Comparison of ENCODE assay signal across 8 mouse cellular contexts in genomic region chr19:45036867-45037266, GRCm38 (mm10). TPM values are rescaled to one million over a fixed set of nuclear protein-coding genes. Genes with fewer than 3 reads are reported as not detected.
DNase-seq lines count a peak whose midpoint lies in the region; ATAC-seq and TF ChIP-seq lines count a peak whose summit lies in the region.

No protein-coding gene starts in this region.

- ATAC-seq in hindbrain, embryonic 12.5 days (ENCODE audit: low FRiP score), result no peak
- peak; percentile 52 for ATAC-seq in lung, postnatal 0 days
- no peak for ATAC-seq in intestine, embryonic 15.5 days

- no peaks in the 10 kb centered on the region for H3K9me3 ChIP-seq in hindbrain, embryonic 10.5 days
- no peaks in the 10 kb centered on the region for H3K9me3 ChIP-seq in hindbrain, embryonic 12.5 days (replicated peaks)
- H3K9me3 ChIP-seq in lung, postnatal 0 days (ENCODE audit: low read length), result no peaks in the 10 kb centered on the region
- no peaks in the 10 kb centered on the region for H3K9me3 ChIP-seq in intestine, embryonic 15.5 days

- no peak for TF ChIP-seq EP300 in lung, postnatal 0 days (IDR thresholded peaks at IDR 0.05)

- no peak overlapping the region for H3K9ac ChIP-seq in hindbrain, embryonic 12.5 days
- H3K9ac ChIP-seq in lung, postnatal 0 days (replicated peaks; ENCODE audit: low read depth), result no peak overlapping the region
- H3K9ac ChIP-seq in intestine, embryonic 15.5 days, result no peak overlapping the region

- WGBS in hindbrain, embryonic 10.5 days, result 29% methylated on average over 16 of the region's 16 CpGs
- WGBS in hindbrain, embryonic 12.5 days, result 32% methylated on average over 14 of the region's 16 CpGs
- WGBS in lung, postnatal 0 days, result 37% methylated on average over 15 of the region's 16 CpGs
- 32% methylated on average over 16 of the region's 16 CpGs for WGBS in intestine, embryonic 15.5 days

- H3K36me3 ChIP-seq in hindbrain, embryonic 10.5 days, result no peaks in the 10 kb centered on the region
- no peaks in the 10 kb centered on the region for H3K36me3 ChIP-seq in hindbrain, embryonic 12.5 days
- no peaks in the 10 kb centered on the region for H3K36me3 ChIP-seq in lung, postnatal 0 days (ENCODE audit: insufficient read depth, low read length)
- H3K36me3 ChIP-seq in intestine, embryonic 15.5 days, result no peaks in the 10 kb centered on the region

- no peak overlapping the region for H3K4me3 ChIP-seq in hindbrain, embryonic 10.5 days
- H3K4me3 ChIP-seq in hindbrain, embryonic 12.5 days, result no peak overlapping the region
- no peak overlapping the region for H3K4me3 ChIP-seq in lung, postnatal 0 days (ENCODE audit: low read depth, low read length)
- H3K4me3 ChIP-seq in intestine, embryonic 15.5 days (replicated peaks), result no peak overlapping the region

- H3K4me2 ChIP-seq in hindbrain, embryonic 12.5 days (replicated peaks), result no peak overlapping the region
- H3K4me2 ChIP-seq in lung, postnatal 0 days (replicated peaks; ENCODE audit: low read depth, low read length), result no peak overlapping the region
- no peak overlapping the region for H3K4me2 ChIP-seq in intestine, embryonic 15.5 days (replicated peaks)

- peak; percentile 87 for TF ChIP-seq CTCF in lung, postnatal 0 days (IDR thresholded peaks at IDR 0.05)

- peak overlapping the region; percentile 54; the same call in 1 of the 2 replicates for H3K27ac ChIP-seq in hindbrain, embryonic 10.5 days
- H3K27ac ChIP-seq in hindbrain, embryonic 12.5 days, result no peak overlapping the region
- H3K27ac ChIP-seq in lung, postnatal 0 days (ENCODE audit: low read length), result no peak overlapping the region
- H3K27ac ChIP-seq in intestine, embryonic 15.5 days, result no peak overlapping the region

- H3K27me3 ChIP-seq in hindbrain, embryonic 10.5 days (ENCODE audit: insufficient read depth, poor library complexity, severe bottlenecking), result peaks cover 64% of the 10 kb centered on the region
- peaks cover 31% of the 10 kb centered on the region for H3K27me3 ChIP-seq in hindbrain, embryonic 12.5 days
- H3K27me3 ChIP-seq in lung, postnatal 0 days (replicated peaks; ENCODE audit: insufficient read depth, low read length), result no peaks in the 10 kb centered on the region
- H3K27me3 ChIP-seq in intestine, embryonic 15.5 days (replicated peaks), result peaks cover 8% of the 10 kb centered on the region

- peak; percentile 70 for DNase-seq in hindbrain, embryonic 10.5 days (ENCODE audit: low spot score)
- peak; percentile 67 for DNase-seq in B cell, adult 2 months
- DNase-seq in adrenal gland, postnatal 10 days, result peak; percentile 85
- DNase-seq in gastrocnemius, postnatal 25 days, result peak; percentile 66
- DNase-seq in lung, postnatal 0 days (ENCODE audit: low spot score), result peak; percentile 46
- peak; percentile 86 for DNase-seq in thymus, postnatal 4 days

- H3K4me1 ChIP-seq in hindbrain, embryonic 10.5 days (replicated peaks), result peaks cover 45% of the 10 kb centered on the region
- peaks cover 11% of the 10 kb centered on the region for H3K4me1 ChIP-seq in hindbrain, embryonic 12.5 days
- no peaks in the 10 kb centered on the region for H3K4me1 ChIP-seq in lung, postnatal 0 days (ENCODE audit: insufficient read depth, low read depth, low read length)
- H3K4me1 ChIP-seq in intestine, embryonic 15.5 days (replicated peaks), result peaks cover 12% of the 10 kb centered on the region

RNA-seq across cellular contexts. Expression of gene Pdzd7, which starts 8.7 kb away (rescaled TPM):
- 0.26 and 0.40 TPM in 2 replicates for polyA plus RNA-seq in hindbrain, embryonic 10.5 days (2016; fragmentation: Nextera tagmentation; extraction: Ambion mirVana)
- polyA plus RNA-seq in hindbrain, embryonic 12.5 days (2016; fragmentation: Nextera tagmentation; extraction: Ambion mirVana), result 0.72 and 0.81 TPM in 2 replicates
- under 1 TPM; 0.21 to 0.48 TPM for total RNA-seq in adrenal gland, postnatal 10 days (2021)
- total RNA-seq in gastrocnemius, postnatal 25 days (2021), result 1 to 10 TPM; 5.4 to 5.9 TPM
- polyA plus RNA-seq in lung, postnatal 0 days (2015; fragmentation: Nextera tagmentation; extraction: Ambion mirVana), result 0.12 and 0.13 TPM in 2 replicates
- polyA plus RNA-seq in intestine, embryonic 15.5 days (2015; fragmentation: Nextera tagmentation; extraction: Ambion mirVana), result 0.40 and 0.43 TPM in 2 replicates

RNA-seq across cellular contexts. Expression of gene Sfxn3, which starts 10.4 kb away (rescaled TPM):
- polyA plus RNA-seq in hindbrain, embryonic 10.5 days (2016; fragmentation: Nextera tagmentation; extraction: Ambion mirVana), result 9.8 and 17.8 TPM in 2 replicates
- polyA plus RNA-seq in hindbrain, embryonic 12.5 days (2016; fragmentation: Nextera tagmentation; extraction: Ambion mirVana), result 38.2 and 41.6 TPM in 2 replicates
- total RNA-seq in adrenal gland, postnatal 10 days (2021), result 10 to 100 TPM; 39.3 to 51.5 TPM
- 10 to 100 TPM; 20.7 to 22.5 TPM for total RNA-seq in gastrocnemius, postnatal 25 days (2021)
- polyA plus RNA-seq in lung, postnatal 0 days (2015; fragmentation: Nextera tagmentation; extraction: Ambion mirVana), result 45.6 and 53.0 TPM in 2 replicates
- polyA plus RNA-seq in intestine, embryonic 15.5 days (2015; fragmentation: Nextera tagmentation; extraction: Ambion mirVana), result 19.0 and 19.4 TPM in 2 replicates

RNA-seq across cellular contexts. Expression of gene Lzts2, which starts 22.7 kb away (rescaled TPM):
- polyA plus RNA-seq in hindbrain, embryonic 10.5 days (2016; fragmentation: Nextera tagmentation; extraction: Ambion mirVana), result 67.5 and 69.1 TPM in 2 replicates
- polyA plus RNA-seq in hindbrain, embryonic 12.5 days (2016; fragmentation: Nextera tagmentation; extraction: Ambion mirVana), result 71.0 and 72.1 TPM in 2 replicates
- total RNA-seq in adrenal gland, postnatal 10 days (2021), result 10 to 100 TPM; 63.1 to 77.8 TPM
- 10 to 100 TPM; 19.2 to 22.9 TPM for total RNA-seq in gastrocnemius, postnatal 25 days (2021)
- 56.0 and 59.4 TPM in 2 replicates for polyA plus RNA-seq in lung, postnatal 0 days (2015; fragmentation: Nextera tagmentation; extraction: Ambion mirVana)
- polyA plus RNA-seq in intestine, embryonic 15.5 days (2015; fragmentation: Nextera tagmentation; extraction: Ambion mirVana), result 56.9 and 63.2 TPM in 2 replicates

RNA-seq across cellular contexts. Expression of gene Mrpl43, which starts 30.6 kb away (rescaled TPM):
- 75.6 and 83.0 TPM in 2 replicates for polyA plus RNA-seq in hindbrain, embryonic 10.5 days (2016; fragmentation: Nextera tagmentation; extraction: Ambion mirVana)
- 79.4 and 81.6 TPM in 2 replicates for polyA plus RNA-seq in hindbrain, embryonic 12.5 days (2016; fragmentation: Nextera tagmentation; extraction: Ambion mirVana)
- 10 to 100 TPM; 50.0 to 58.3 TPM for total RNA-seq in adrenal gland, postnatal 10 days (2021)
- total RNA-seq in gastrocnemius, postnatal 25 days (2021), result 10 to 100 TPM; 32.8 to 36.4 TPM
- polyA plus RNA-seq in lung, postnatal 0 days (2015; fragmentation: Nextera tagmentation; extraction: Ambion mirVana), result 62.6 and 63.3 TPM in 2 replicates
- polyA plus RNA-seq in intestine, embryonic 15.5 days (2015; fragmentation: Nextera tagmentation; extraction: Ambion mirVana), result 73.8 and 76.7 TPM in 2 replicates

RNA-seq across cellular contexts. Expression of gene Twnk, which starts 31.4 kb away (rescaled TPM):
- polyA plus RNA-seq in hindbrain, embryonic 10.5 days (2016; fragmentation: Nextera tagmentation; extraction: Ambion mirVana), result 23.6 and 32.6 TPM in 2 replicates
- polyA plus RNA-seq in hindbrain, embryonic 12.5 days (2016; fragmentation: Nextera tagmentation; extraction: Ambion mirVana), result 19.7 and 21.7 TPM in 2 replicates
- 10 to 100 TPM; 26.2 to 29.5 TPM for total RNA-seq in adrenal gland, postnatal 10 days (2021)
- 10 to 100 TPM; 16.2 to 16.6 TPM for total RNA-seq in gastrocnemius, postnatal 25 days (2021)
- polyA plus RNA-seq in lung, postnatal 0 days (2015; fragmentation: Nextera tagmentation; extraction: Ambion mirVana), result 7.5 and 7.9 TPM in 2 replicates
- 20.5 and 22.5 TPM in 2 replicates for polyA plus RNA-seq in intestine, embryonic 15.5 days (2015; fragmentation: Nextera tagmentation; extraction: Ambion mirVana)
